Mouse (Mus musculus) ES-E14 (cell line): ENCODE data around the gene Styx. TPM values are rescaled to one million over a fixed set of nuclear protein-coding genes. Genes with fewer than 3 reads are reported as not detected.
"Not testable (repeated sequence)": the region's sequence is repeated elsewhere in the genome, so short reads cannot be mapped to it uniquely, and the experiment has no call there.

Experiments
- DNase-seq: peaks from one replicate; pipeline ENCODE4 v3.0.0-alpha.2; 2013; ENCODE audit warnings: low read depth, low spot score
- H3K27ac ChIP-seq: 2 replicates; pipeline ENCODE4 v1.5.1; 2012; ENCODE audit warnings: low read depth, mild to moderate bottlenecking, low read length, moderate library complexity, mixed read lengths; ENCODE audit not compliant: poor library complexity, insufficient read depth, severe bottlenecking
- H3K36me3 ChIP-seq: 2 replicates; pipeline ENCODE4 v1.6.1; 2012; ENCODE audit warnings: mild to moderate bottlenecking, low read length, moderate library complexity, mixed read lengths; ENCODE audit not compliant: control insufficient read depth, poor library complexity, insufficient read depth, severe bottlenecking
- H3K4me1 ChIP-seq, 2 experiments: fragments of 150-350 bp in 1 of 2; sonication (generic) in 1 of 2; 2 replicates each; pipeline ENCODE4 v1.6.1; 2012; ENCODE audit warnings: low read length in 2 of 2, mild to moderate bottlenecking in 1 of 2, mixed read lengths in 1 of 2; ENCODE audit not compliant: control insufficient read depth in 2 of 2, insufficient read depth in 2 of 2, poor library complexity in 1 of 2
- H3K4me3 ChIP-seq, 2 experiments: fragments of 150-350 bp in 1 of 2; sonication (generic) in 1 of 2; 2 replicates each; pipeline ENCODE4 v1.5.1; 2012; ENCODE audit warnings: low read length in 2 of 2, low read depth in 1 of 2, mild to moderate bottlenecking in 1 of 2, mixed read lengths in 1 of 2; ENCODE audit not compliant: insufficient read depth in 1 of 2, poor library complexity in 1 of 2, severe bottlenecking in 1 of 2
- H3K9ac ChIP-seq: 2 replicates; pipeline ENCODE4 v1.6.1; 2012; ENCODE audit warnings: low read depth, mild to moderate bottlenecking, low read length, mixed read lengths; ENCODE audit not compliant: poor library complexity, insufficient read depth, severe bottlenecking
- H3K9me3 ChIP-seq: fragments of 150-350 bp; sonication (generic); 2 replicates; pipeline ENCODE4 v1.6.1; 2012; ENCODE audit warnings: low read depth, mild to moderate bottlenecking, low read length; ENCODE audit not compliant: control insufficient read depth, insufficient read depth
- CHD2 ChIP-seq: IDR thresholded peaks from 2 replicates; pipeline ENCODE4 v1.6.1; 2014; ENCODE audit warnings: mild to moderate bottlenecking, low read depth, low read length, inconsistent platforms
- HCFC1 ChIP-seq: IDR thresholded peaks from 2 replicates; pipeline ENCODE4 v1.6.1; 2012; ENCODE audit warnings: low read length, inconsistent platforms, borderline replicate concordance; ENCODE audit not compliant: insufficient read depth
- MAFK ChIP-seq: IDR thresholded peaks from 2 replicates; pipeline ENCODE4 v1.6.1; 2014; ENCODE audit warnings: mild to moderate bottlenecking, low read depth, low read length, inconsistent platforms; ENCODE audit not compliant: insufficient read depth
- ZC3H11A ChIP-seq: IDR thresholded peaks from 2 replicates; pipeline ENCODE4 v1.6.1; 2012; ENCODE audit warnings: low read depth, mild to moderate bottlenecking, inconsistent platforms, low read length, borderline replicate concordance
- ZNF384 ChIP-seq: IDR thresholded peaks from 2 replicates; pipeline ENCODE4 v1.6.1; 2012; ENCODE audit warnings: low read depth, low read length, inconsistent platforms
- in situ Hi-C, 2 experiments: fragments of 600-800 bp; cut with MboI; formaldehyde crosslinking; loops; one replicate each; pipeline ENCODE4 v1.15.1; 2025; ENCODE audit warnings: low sequenced_read_pairs in 2 of 2, inconsistent platforms in 1 of 2; ENCODE audit not compliant: unreplicated experiment in 2 of 2
- total RNA-seq: library from RNA; depleted of rRNA; stranded (reverse); fragments of 300-350 nt; gene quantifications from 2 replicates; pipeline ENCODE4 v1.2.3, GENCODE M21; 2012; rRNA removed

Styx gene
- total RNA-seq, 1 experiment: 19.1 TPM

DNA sequence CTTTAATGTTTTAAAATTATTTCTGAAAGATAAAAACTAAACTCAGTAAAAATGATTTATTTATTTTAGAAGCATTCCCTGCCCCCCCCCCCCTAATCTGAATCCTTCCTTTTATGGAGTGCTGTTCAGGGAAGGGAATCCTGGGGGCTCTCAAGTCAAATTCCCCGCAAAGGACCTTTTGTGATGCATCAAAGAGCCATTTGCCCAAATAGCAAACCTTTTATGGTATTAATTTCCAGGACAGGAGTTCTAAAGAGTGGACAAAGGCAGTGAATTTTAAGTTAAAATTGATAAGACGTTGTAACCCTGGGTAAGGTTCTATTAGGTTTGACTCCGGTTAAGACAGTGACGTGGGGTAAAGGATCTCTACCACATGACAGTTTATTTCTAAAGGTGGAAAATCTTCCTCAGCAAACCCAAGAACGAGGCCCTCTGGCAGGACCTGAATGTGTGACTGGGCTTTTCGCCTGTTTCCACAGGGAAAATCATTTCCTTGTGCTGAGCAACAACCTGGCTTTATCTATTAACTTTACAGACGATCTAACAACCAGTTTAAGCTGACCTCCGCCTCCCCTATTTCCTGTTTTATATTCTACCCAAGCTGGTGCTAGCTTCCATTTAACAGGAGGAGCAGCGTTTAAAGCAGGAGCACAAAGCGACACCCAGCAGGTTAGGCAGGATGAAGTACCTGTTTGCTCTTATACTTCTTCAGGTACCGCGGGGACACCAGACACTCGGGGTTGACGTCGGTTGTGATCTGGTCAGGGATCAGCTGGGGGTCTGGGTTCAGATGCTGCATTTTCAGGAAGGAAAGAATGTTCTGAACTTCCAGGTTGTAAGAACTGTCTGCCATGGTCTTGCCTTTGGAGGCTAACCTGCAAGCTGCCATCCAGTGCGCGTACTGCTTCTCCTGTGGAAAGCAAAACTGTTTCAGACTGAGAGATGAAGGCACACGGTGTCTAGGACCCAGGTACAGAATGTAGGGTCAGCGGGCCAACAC is 113.4 kb downstream of the Styx start:
- no peak for DNase-seq
- H3K4me1 ChIP-seq: peaks cover 13 to 18% of the 10 kb centered on the region in 2 experiments
- in situ Hi-C loops: no loop called here
- TF ChIP-seq ZC3H11A (no peak), CHD2 (no peak), MAFK (no peak), ZNF384 (no peak), HCFC1 (no peak)
- H3K4me3 ChIP-seq: no peak overlapping the region
- H3K36me3 ChIP-seq: peaks cover 25% of the 10 kb centered on the region
- no peak overlapping the region for H3K9ac ChIP-seq
- peak overlapping the region; percentile 15; the same call in 1 of the 2 replicates for H3K27ac ChIP-seq
- H3K9me3 ChIP-seq: no peaks in the 10 kb centered on the region

DNA sequence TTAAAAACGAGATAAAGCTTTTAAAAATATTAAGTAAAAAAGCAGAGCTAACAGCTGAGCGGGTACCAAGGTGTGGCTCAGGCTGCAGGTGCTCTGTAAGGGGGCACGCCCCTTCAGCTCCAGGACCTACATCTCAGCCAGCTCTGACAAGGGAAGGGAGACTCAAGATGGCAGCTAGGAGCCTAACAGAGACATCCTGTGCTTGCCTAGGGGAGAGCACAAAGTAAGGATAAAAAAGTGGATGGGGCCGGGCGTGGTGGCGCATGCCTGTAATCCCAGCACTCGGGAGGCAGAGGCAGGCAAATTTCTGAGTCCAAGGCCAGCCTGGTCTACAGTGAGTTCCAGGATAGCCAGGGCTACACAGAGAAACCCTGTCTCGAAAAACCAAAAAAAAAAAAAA is 115.5 kb downstream of the Styx start:
- H3K4me3 ChIP-seq, H3K9me3 ChIP-seq, H3K27ac ChIP-seq, DNase-seq, H3K9ac ChIP-seq, in situ Hi-C loops: not testable (repeated sequence)
- H3K4me1 ChIP-seq: peaks cover 13 to 14% of the 10 kb centered on the region in 2 experiments
- peaks cover 20% of the 10 kb centered on the region for H3K36me3 ChIP-seq

DNA sequence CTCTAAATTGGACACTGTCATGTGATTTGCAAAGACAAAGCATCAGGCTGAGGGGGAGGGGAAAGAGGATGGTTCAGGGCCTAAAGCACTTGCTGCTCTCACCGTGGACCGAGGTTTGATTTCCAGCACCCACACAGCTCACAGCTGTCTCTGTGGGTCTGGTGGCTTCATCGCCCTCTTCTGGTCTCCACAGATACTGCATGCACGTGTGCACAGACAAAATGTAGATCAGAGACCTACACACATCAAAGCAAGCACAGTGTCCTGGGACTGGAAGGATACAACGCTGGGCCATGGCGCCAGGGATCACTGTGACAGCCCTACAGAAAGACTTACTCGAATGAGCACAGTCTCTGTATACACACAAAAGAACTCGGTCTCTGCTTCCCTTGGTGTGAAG is 118.6 kb downstream of the Styx start:
- Histone ChIP-seq H3K9ac (no peak overlapping the region), H3K27ac (no peak overlapping the region), H3K4me3 (no peak overlapping the region), H3K36me3 (peaks cover 23% of the 10 kb centered on the region), H3K4me1 (peaks cover under 1 to 5% of the 10 kb centered on the region in 2 experiments), H3K9me3 (no peaks in the 10 kb centered on the region)
- in situ Hi-C loops: no loop called here
- DNase-seq: no peak
- TF ChIP-seq MAFK (no peak), ZNF384 (no peak), CHD2 (no peak), HCFC1 (no peak), ZC3H11A (0 out of 2 replicates have a peak, but pooled peaks have one; percentile 33)

Other genes starting within 250 kb of the Styx start
- gene Gpr137c, start 131.4 kb upstream of the Styx start, total RNA-seq: 0.31 and 0.74 TPM in 2 replicates
- gene Txndc16, start 130.8 kb upstream of the Styx start, total RNA-seq: 3.2 and 5.4 TPM in 2 replicates
- 34.5 and 80.8 TPM in 2 replicates for gene Ero1l, start 32.3 kb upstream of the Styx start, total RNA-seq
- 79.0 and 85.7 TPM in 2 replicates for gene Psmc6, start 21.3 kb upstream of the Styx start, total RNA-seq
- 26.8 and 36.5 TPM in 2 replicates for gene Gnpnat1, start 53.8 kb downstream of the Styx start, total RNA-seq
- gene Fermt2, start 179.0 kb downstream of the Styx start, total RNA-seq: 47.0 and 60.5 TPM in 2 replicates